Mouse (Mus musculus) testis, adult 2 months (tissue): ENCODE measurements around the gene Gm20388.

Experiments used
- CTCF ChIP-seq: fragments of 200-500 bp; IDR thresholded peaks from 2 replicates; pipeline ENCODE4 v1.5.1; 2012; ENCODE audit warnings: low read depth, mild to moderate bottlenecking, inconsistent platforms, low read length, moderate library complexity; ENCODE audit not compliant: control insufficient read depth, insufficient read depth, insufficient replicate concordance
- POLR2A ChIP-seq: fragments of 200-500 bp; IDR thresholded peaks from 2 replicates; pipeline ENCODE4 v1.6.1; 2012; ENCODE audit warnings: low read depth, mild to moderate bottlenecking, inconsistent platforms, low read length, moderate library complexity; ENCODE audit not compliant: control insufficient read depth

DNA sequence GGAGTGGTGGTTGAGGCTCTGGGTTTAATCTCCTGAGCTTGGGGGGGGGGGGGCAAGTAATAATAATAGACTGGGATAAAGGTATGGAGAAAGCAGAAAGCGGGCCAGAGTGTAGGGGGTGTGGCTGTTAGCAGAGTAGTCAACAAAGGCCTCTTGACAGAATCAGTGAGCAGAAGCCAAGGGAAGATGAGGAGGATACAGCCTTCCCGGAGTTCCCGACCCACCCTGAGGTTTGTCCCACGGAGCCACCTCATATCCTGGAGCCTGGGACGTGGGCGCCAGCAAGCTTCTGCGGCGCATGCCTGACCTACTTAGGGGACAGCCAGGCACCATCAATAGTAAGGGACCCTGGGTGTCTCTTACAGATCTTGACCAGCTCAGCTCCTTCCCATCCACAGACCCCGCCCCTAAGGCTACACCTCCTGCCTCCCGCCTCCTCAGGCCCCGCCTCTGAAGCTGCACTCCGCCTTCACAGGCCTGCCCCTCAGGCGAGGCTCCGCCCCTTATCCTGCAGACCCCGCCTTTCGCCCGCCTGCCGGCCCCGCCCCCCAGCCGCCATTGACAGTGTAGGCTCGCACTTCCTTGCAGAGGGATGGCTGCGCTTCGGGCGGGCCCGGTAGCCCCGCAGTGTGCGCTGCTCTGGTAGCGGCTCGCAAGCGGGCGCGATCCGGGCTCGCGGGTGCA lies 48.8 kb upstream of the Gm20388 start, which contains the start of gene Klhl36:
- no peak for TF ChIP-seq CTCF
- peak; percentile 61 for TF ChIP-seq POLR2A
